Mouse (Mus musculus) gastrocnemius, postnatal 14 days (tissue): ENCODE measurements around the gene Thap7. TPM values are rescaled to one million over a fixed set of nuclear protein-coding genes. Genes with fewer than 3 reads are reported as not detected.

Experiments
- DNase-seq: peaks from one replicate; pipeline ENCODE4 v3.0.0; 2021; ENCODE audit warnings: mixed read lengths
- intact Hi-C: fragments of 180-260 bp; cut with DNase I; formaldehyde crosslinking; loops from one replicate; pipeline ENCODE4 v1.15.1; 2025; ENCODE audit warnings: low total_unique reads
- total RNA-seq, 2 experiments: library from RNA; stranded (reverse); gene quantifications; 2 replicates each; pipeline ENCODE4 v1.2.3; 2021

Gene Thap7
- total RNA-seq, 2 experiments from 2014 or later = 10.6 to 12.5 TPM

GRCm38 (mm10) chr16:17496499-17497305 is 34.2 kb downstream of the Thap7 start:
- intact Hi-C loops = no loop called here
- DNase-seq = peak; percentile 50

- DNase-seq = no peak
- intact Hi-C loops = no loop called here
Observed at GRCm38 (mm10) chr16:17491896-17492561, 38.9 kb downstream of the Thap7 start.

- no peak for DNase-seq
- intact Hi-C loops = no loop called here
Observed at GRCm38 (mm10) chr16:17491154-17491553, 39.8 kb downstream of the Thap7 start.

- no peak for DNase-seq
- intact Hi-C loops = no loop called here
Observed at GRCm38 (mm10) chr16:17489469-17490111, 41.3 kb downstream of the Thap7 start, which contains the start of gene Aifm3. Aifm3 (plus strand) TSS chr16:17489611.

- DNase-seq = no peak
- intact Hi-C loops = no loop called here
Observed at GRCm38 (mm10) chr16:17488478-17489468, 42.2 kb downstream of the Thap7 start.

- intact Hi-C loops = no loop called here
- peak; percentile 40 for DNase-seq
Observed at GRCm38 (mm10) chr16:17486505-17486904, 44.4 kb downstream of the Thap7 start.

- DNase-seq = no peak
- intact Hi-C loops = no loop called here
Observed at GRCm38 (mm10) chr16:17481465-17481864, 49.5 kb downstream of the Thap7 start.

GRCm38 (mm10) chr16:17478331-17478943 is 52.5 kb downstream of the Thap7 start:
- no peak for DNase-seq
- intact Hi-C loops = no loop called here

Other genes with a start within 250 kb of the Thap7 start
- gene Serpind1, start 199.8 kb downstream of the Thap7 start, total RNA-seq = under 1 TPM; 0.29 to 0.72 TPM
- gene Snap29, start 125.2 kb downstream of the Thap7 start, total RNA-seq = 10 to 100 TPM; 12.1 to 12.7 TPM
- gene Pi4ka, start 124.8 kb downstream of the Thap7 start, total RNA-seq = 10 to 100 TPM; 16.0 to 16.6 TPM
- gene Crkl, start 79.1 kb downstream of the Thap7 start, total RNA-seq = 10 to 100 TPM; 21.0 to 21.2 TPM
- gene Aifm3, start 41.5 kb downstream of the Thap7 start, total RNA-seq = under 1 TPM in 1 of 2 experiments, not detected in 1; 0.13 TPM
- 10 to 100 TPM; 19.0 to 22.0 TPM for gene Lztr1, start 22.4 kb downstream of the Thap7 start, total RNA-seq
- gene Lrrc74b, start 30.1 kb upstream of the Thap7 start, total RNA-seq = 1 to 10 TPM; 1.5 to 1.6 TPM
- 1 to 10 TPM; 6.5 to 7.0 TPM for gene P2rx6, start 30.7 kb upstream of the Thap7 start, total RNA-seq
- 1 to 10 TPM in 1 of 2 experiments, under 1 TPM in 1; 0.97 to 1.3 TPM for gene Slc7a4, start 52.1 kb upstream of the Thap7 start, total RNA-seq
- 1 to 10 TPM; 8.4 to 9.1 TPM for gene Smpd4, start 88.2 kb upstream of the Thap7 start, total RNA-seq
- 1 to 10 TPM in 1 of 2 experiments, under 1 TPM in 1; 0.82 to 1.5 TPM for gene Ccdc74a, start 115.3 kb upstream of the Thap7 start, total RNA-seq
- 10 to 100 TPM; 19.8 to 20.9 TPM for gene Med15, start 201.8 kb upstream of the Thap7 start, total RNA-seq
- 10 to 100 TPM; 17.3 to 19.9 TPM for gene Klhl22, start 228.5 kb upstream of the Thap7 start, total RNA-seq